Mouse (Mus musculus): Measurements from ENCODE around the gene Vmn2r33. TPM values are rescaled to one million over a fixed set of nuclear protein-coding genes. Genes with fewer than 3 reads are reported as not detected.

Vmn2r33 gene
- not detected in 4 replicates for total RNA-seq (2023)

GRCm38 (mm10) chr7:7566686-7567085 lies at the start of gene Vmn2r33:
Vmn2r33 (minus strand) TSS chr7:7566786.

Other genes with a start within 250 kb of the Vmn2r33 start
- gene Vmn2r30, start 229.2 kb downstream of the Vmn2r33 start, total RNA-seq (2023) = not detected in 4 replicates
- gene Gm45783, start 192.2 kb downstream of the Vmn2r33 start, total RNA-seq (2023) = not detected in 4 replicates
- not detected in 4 replicates for gene Vmn2r31, start 167.1 kb downstream of the Vmn2r33 start, total RNA-seq (2023)
- not detected in 4 replicates for gene Vmn2r32, start 86.8 kb downstream of the Vmn2r33 start, total RNA-seq (2023)
- not detected in 4 replicates for gene Vmn2r34, start 122.7 kb upstream of the Vmn2r33 start, total RNA-seq (2023)

All from B cell, adult 62 days (primary cell).